Comparison of ENCODE assay signal across 8 mouse cellular contexts in the genomic region with DNA sequence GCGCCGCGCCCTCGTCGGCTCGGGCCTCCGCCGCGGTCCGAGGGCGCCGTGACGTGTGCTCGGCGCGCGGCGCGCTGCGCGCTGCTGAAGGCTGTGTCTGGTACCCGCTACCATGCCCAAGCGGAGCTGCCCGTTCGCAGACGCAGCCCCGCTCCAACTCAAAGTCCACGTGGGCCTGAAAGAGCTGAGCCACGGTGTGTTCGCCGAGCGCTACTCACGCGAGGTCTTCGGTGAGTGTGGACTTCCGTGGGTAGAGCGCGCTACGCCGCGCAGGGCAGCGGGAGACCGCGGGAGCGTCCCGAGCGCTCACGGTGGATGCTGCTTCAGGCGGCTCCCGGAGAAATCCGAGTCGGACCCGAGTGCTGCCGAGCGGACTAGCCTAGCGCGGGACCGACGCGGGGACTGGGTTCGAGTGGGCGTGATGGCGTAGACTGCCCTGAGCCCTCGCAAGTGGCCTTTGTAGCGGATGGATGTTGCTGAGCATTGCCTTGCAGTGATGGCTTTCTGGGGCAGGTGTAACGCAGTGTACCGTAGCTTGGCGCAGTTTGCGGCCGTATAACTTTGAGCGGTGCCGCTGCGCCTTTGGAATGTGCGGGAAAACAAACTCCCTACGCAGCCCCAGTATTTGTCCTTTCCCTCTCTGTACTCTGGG. TPM values are rescaled to one million over a fixed set of nuclear protein-coding genes. Genes with fewer than 3 reads are reported as not detected.
DNase-seq lines count a peak whose midpoint lies in the region; ATAC-seq and TF ChIP-seq lines count a peak whose summit lies in the region.

No protein-coding gene starts in this region.

- peak overlapping the region; percentile 92 for H3K4me3 ChIP-seq in testis, adult 2 months (ENCODE audit: control insufficient read depth, low read depth, low read length)
- peak overlapping the region; percentile 89 for H3K4me3 ChIP-seq in hindbrain, embryonic 10.5 days
- peak overlapping the region; percentile 70 for H3K4me3 ChIP-seq in liver, adult 2 months (ENCODE audit: insufficient read depth, low read depth, low read length)
- H3K4me3 ChIP-seq in neural tube, embryonic 14.5 days (ENCODE audit: low read depth, low read length), result peak overlapping the region; percentile 64

- no peak for ATAC-seq in neural tube, embryonic 14.5 days (ENCODE audit: low read depth)

- TF ChIP-seq POLR2A in testis, adult 2 months (IDR thresholded peaks at IDR 0.05; ENCODE audit: control insufficient read depth, low read depth, low read length), result peak; percentile 57
- TF ChIP-seq POLR2A in liver, adult 2 months (IDR thresholded peaks at IDR 0.05; ENCODE audit: extremely low read depth, insufficient read depth, low read length), result peak; percentile 68

- no peaks in the 10 kb centered on the region for H3K27me3 ChIP-seq in testis, adult 2 months (ENCODE audit: control insufficient read depth, insufficient read depth, low read length)
- H3K27me3 ChIP-seq in hindbrain, embryonic 10.5 days (ENCODE audit: insufficient read depth, poor library complexity, severe bottlenecking), result no peaks in the 10 kb centered on the region
- no peaks in the 10 kb centered on the region for H3K27me3 ChIP-seq in liver, adult 2 months (ENCODE audit: control insufficient read depth, insufficient read depth, low read length)
- no peaks in the 10 kb centered on the region for H3K27me3 ChIP-seq in neural tube, embryonic 14.5 days (ENCODE audit: control insufficient read depth, insufficient read depth, low read length)

- no peaks in the 10 kb centered on the region for H3K36me3 ChIP-seq in testis, adult 2 months (ENCODE audit: control insufficient read depth, insufficient read depth, low read length)
- peaks cover 34% of the 10 kb centered on the region for H3K36me3 ChIP-seq in hindbrain, embryonic 10.5 days
- no peaks in the 10 kb centered on the region for H3K36me3 ChIP-seq in liver, adult 2 months (ENCODE audit: control insufficient read depth, insufficient read depth, low read length)
- 0 out of 2 replicates have a peak, but pooled peaks cover 5% of the 10 kb centered on the region for H3K36me3 ChIP-seq in neural tube, embryonic 14.5 days (ENCODE audit: control insufficient read depth, insufficient read depth, low read length)

- H3K9me3 ChIP-seq in hindbrain, embryonic 10.5 days, result no peaks in the 10 kb centered on the region
- no peaks in the 10 kb centered on the region for H3K9me3 ChIP-seq in neural tube, embryonic 14.5 days (ENCODE audit: control insufficient read depth, low read length)

- H3K79me2 ChIP-seq in liver, adult 2 months (ENCODE audit: control insufficient read depth, insufficient read depth, low read length), result no peaks in the 10 kb centered on the region

- TF ChIP-seq CTCF in testis, adult 2 months (IDR thresholded peaks at IDR 0.05; ENCODE audit: control insufficient read depth, insufficient read depth, insufficient replicate concordance, low read depth, low read length), result no peak
- no peak for TF ChIP-seq CTCF in liver, adult 2 months (IDR thresholded peaks at IDR 0.05; ENCODE audit: low read depth, low read length)

- peaks cover 23% of the 10 kb centered on the region for H3K4me1 ChIP-seq in testis, adult 2 months (ENCODE audit: control insufficient read depth, insufficient read depth, low read length)
- H3K4me1 ChIP-seq in hindbrain, embryonic 10.5 days (replicated peaks), result peaks cover 27% of the 10 kb centered on the region
- H3K4me1 ChIP-seq in liver, adult 2 months (ENCODE audit: control insufficient read depth, insufficient read depth, low read length), result peaks cover 11% of the 10 kb centered on the region
- peaks cover 14% of the 10 kb centered on the region for H3K4me1 ChIP-seq in neural tube, embryonic 14.5 days (ENCODE audit: control insufficient read depth, insufficient read depth, low read length)

- under 1% methylated on average over 75 of the region's 75 CpGs for WGBS in hindbrain, embryonic 10.5 days
- WGBS in liver, adult 2 months, result under 1% methylated on average over 75 of the region's 75 CpGs
- WGBS in neural tube, embryonic 14.5 days, result under 1% methylated on average over 62 of the region's 75 CpGs

- DNase-seq in cerebellum, postnatal 36 days, result peak; percentile 72 to 73
- DNase-seq in cerebellum, adult 11 months, result no peak
- no peak for DNase-seq in testis, postnatal 14 days (ENCODE audit: low spot score)
- no peak for DNase-seq in hindbrain, embryonic 10.5 days (ENCODE audit: low spot score)
- no peak for DNase-seq in liver, adult 2 months (ENCODE audit: extremely low read depth, low read depth, low spot score)
- DNase-seq in left cerebral cortex, adult 8-10 months (ENCODE audit: low spot score in 2 of 2), result no peak

- peak overlapping the region; percentile 72 for H3K9ac ChIP-seq in liver, adult 2 months (ENCODE audit: low read depth, low read length)
- peak overlapping the region; percentile 66 for H3K9ac ChIP-seq in neural tube, embryonic 14.5 days (replicated peaks; ENCODE audit: low read depth, low read length)

- H3K4me2 ChIP-seq in neural tube, embryonic 14.5 days (ENCODE audit: low read depth, low read length), result peak overlapping the region; percentile 88

- peak overlapping the region; percentile 87 for H3K27ac ChIP-seq in testis, adult 2 months (ENCODE audit: control insufficient read depth, insufficient read depth, low read depth, low read length)
- H3K27ac ChIP-seq in hindbrain, embryonic 10.5 days, result peak overlapping the region; percentile 94
- H3K27ac ChIP-seq in liver, adult 2 months (replicated peaks; ENCODE audit: insufficient read depth, low read depth, low read length), result peak overlapping the region; percentile 19; the same call in 1 of the 2 replicates
- H3K27ac ChIP-seq in neural tube, embryonic 14.5 days (ENCODE audit: low read depth, low read length), result peak overlapping the region; percentile 80

RNA-seq across cellular contexts. Expression of a gene that starts 0.5 kb away (rescaled TPM):
- 36.0 and 41.7 TPM in 2 replicates for polyA plus RNA-seq in testis, adult 2 months (2012; rRNA removed)
- polyA plus RNA-seq in hindbrain, embryonic 10.5 days (2016; fragmentation: Nextera tagmentation; extraction: Ambion mirVana), result 281 and 334 TPM in 2 replicates
- total RNA-seq in liver, adult 2 months (2014; rRNA removed), result 11.5 and 15.4 TPM in 2 replicates
- polyA plus RNA-seq in liver, adult 2 months (2012; rRNA removed), result 12.8 and 14.9 TPM in 2 replicates
- polyA plus RNA-seq in neural tube, embryonic 14.5 days (2014; fragmentation: Nextera tagmentation; extraction: Ambion mirVana), result 44.7 and 46.8 TPM in 2 replicates
- total RNA-seq in left cerebral cortex, adult 8-10 months (2022), result 10 to 100 TPM; 16.8 to 26.8 (median 23.8) TPM

RNA-seq across cellular contexts. Expression of a gene that starts 25.1 kb away (rescaled TPM):
- polyA plus RNA-seq in testis, adult 2 months (2012; rRNA removed), result 7.9 and 8.9 TPM in 2 replicates
- 3.7 and 5.5 TPM in 2 replicates for polyA plus RNA-seq in hindbrain, embryonic 10.5 days (2016; fragmentation: Nextera tagmentation; extraction: Ambion mirVana)
- total RNA-seq in liver, adult 2 months (2014; rRNA removed), result 20.5 and 21.7 TPM in 2 replicates
- polyA plus RNA-seq in liver, adult 2 months (2012; rRNA removed), result 26.1 and 26.7 TPM in 2 replicates
- polyA plus RNA-seq in neural tube, embryonic 14.5 days (2014; fragmentation: Nextera tagmentation; extraction: Ambion mirVana), result 2.7 and 3.4 TPM in 2 replicates
- 10 to 100 TPM; 21.8 to 41.0 (median 28.6) TPM for total RNA-seq in left cerebral cortex, adult 8-10 months (2022)

RNA-seq across cellular contexts. Expression of a gene that starts 29.7 kb away (rescaled TPM):
- polyA plus RNA-seq in testis, adult 2 months (2012; rRNA removed), result 28.3 and 29.1 TPM in 2 replicates
- polyA plus RNA-seq in hindbrain, embryonic 10.5 days (2016; fragmentation: Nextera tagmentation; extraction: Ambion mirVana), result 50.9 and 56.8 TPM in 2 replicates
- 30.5 and 31.8 TPM in 2 replicates for total RNA-seq in liver, adult 2 months (2014; rRNA removed)
- polyA plus RNA-seq in liver, adult 2 months (2012; rRNA removed), result 56.7 and 60.5 TPM in 2 replicates
- polyA plus RNA-seq in neural tube, embryonic 14.5 days (2014; fragmentation: Nextera tagmentation; extraction: Ambion mirVana), result 57.9 and 59.2 TPM in 2 replicates
- 100 to 1,000 TPM; 158 to 174 (median 171) TPM for total RNA-seq in left cerebral cortex, adult 8-10 months (2022)

RNA-seq across cellular contexts. Expression of a gene that starts 33.6 kb away (rescaled TPM):
- polyA plus RNA-seq in testis, adult 2 months (2012; rRNA removed), result 49.9 and 55.5 TPM in 2 replicates
- 7.1 and 10.9 TPM in 2 replicates for polyA plus RNA-seq in hindbrain, embryonic 10.5 days (2016; fragmentation: Nextera tagmentation; extraction: Ambion mirVana)
- 0.83 and 1.9 TPM in 2 replicates for total RNA-seq in liver, adult 2 months (2014; rRNA removed)
- 7.9 and 10.1 TPM in 2 replicates for polyA plus RNA-seq in liver, adult 2 months (2012; rRNA removed)
- polyA plus RNA-seq in neural tube, embryonic 14.5 days (2014; fragmentation: Nextera tagmentation; extraction: Ambion mirVana), result 1.3 and 3.5 TPM in 2 replicates
- 1 to 10 TPM in 2 of 4 experiments, under 1 TPM in 2; 0.81 to 1.7 (median 1.1) TPM for total RNA-seq in left cerebral cortex, adult 8-10 months (2022)

RNA-seq across cellular contexts. Expression of a gene that starts 56.4 kb away (rescaled TPM):
- 2.9 TPM in 2 replicates for polyA plus RNA-seq in testis, adult 2 months (2012; rRNA removed)
- polyA plus RNA-seq in hindbrain, embryonic 10.5 days (2016; fragmentation: Nextera tagmentation; extraction: Ambion mirVana), result 1.5 and 1.8 TPM in 2 replicates
- total RNA-seq in liver, adult 2 months (2014; rRNA removed), result 15.5 and 22.9 TPM in 2 replicates
- 24.6 and 30.7 TPM in 2 replicates for polyA plus RNA-seq in liver, adult 2 months (2012; rRNA removed)
- 0.20 and 2.1 TPM in 2 replicates for polyA plus RNA-seq in neural tube, embryonic 14.5 days (2014; fragmentation: Nextera tagmentation; extraction: Ambion mirVana)
- 100 to 1,000 TPM; 171 to 194 (median 182) TPM for total RNA-seq in left cerebral cortex, adult 8-10 months (2022)

Comparison
In these comparisons a context has a peak if more than half of its experiments do, and no peak if none do; other contexts are left out.
1. DNase-seq: peak in cerebellum, postnatal 36 days (2 of 2); none in cerebellum, adult 11 months (single experiment), testis, postnatal 14 days (single experiment), hindbrain, embryonic 10.5 days (single experiment), liver, adult 2 months (single experiment) and left cerebral cortex, adult 8-10 months (0 of 2).
2. H3K27ac ChIP-seq: peak in every context shown above with its lines; median percentile 94 in hindbrain, embryonic 10.5 days; 87 in testis, adult 2 months; 80 in neural tube, embryonic 14.5 days; 19 in liver, adult 2 months.
3. Peak in every context shown above with its lines, with median percentiles within 50 percentile points of each other: H3K4me3 ChIP-seq.